Mouse (Mus musculus) central nervous system, embryonic 14 days (tissue): ENCODE measurements around the gene Olfr1084. TPM values are rescaled to one million over a fixed set of nuclear protein-coding genes. Genes with fewer than 3 reads are reported as not detected.

Source experiments
- polyA plus RNA-seq: library from polyadenylated mRNA; depleted of rRNA; stranded (reverse); fragments of >200 nt; gene quantifications from 2 replicates; pipeline ENCODE4 v1.2.3, GENCODE M21; 2012; rRNA removed

Gene Olfr1084
- polyA plus RNA-seq: not detected in 2 replicates

DNA sequence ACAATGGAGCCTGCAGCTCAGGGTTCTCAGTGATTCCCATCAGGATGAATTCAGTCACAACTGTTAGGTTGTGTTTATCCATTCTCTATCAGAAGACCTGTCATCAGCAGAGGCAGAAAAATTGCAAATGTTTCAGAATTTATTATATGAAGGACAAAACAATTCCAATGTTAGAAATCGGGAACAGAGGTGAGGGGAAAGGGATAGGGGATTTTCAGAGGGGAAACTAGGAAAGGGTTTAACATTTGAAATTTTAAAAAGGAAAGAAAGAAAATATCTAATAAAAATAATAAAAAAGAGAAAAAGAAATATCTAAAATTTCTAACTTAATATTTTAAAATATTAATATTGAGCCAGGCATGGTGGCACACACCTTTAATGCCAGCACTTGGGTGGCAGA lies at the start of gene Olfr1084:
TSS of gene Olfr1084 (minus strand) at position 101 of the 400 bp plus-strand sequence.

DNA sequence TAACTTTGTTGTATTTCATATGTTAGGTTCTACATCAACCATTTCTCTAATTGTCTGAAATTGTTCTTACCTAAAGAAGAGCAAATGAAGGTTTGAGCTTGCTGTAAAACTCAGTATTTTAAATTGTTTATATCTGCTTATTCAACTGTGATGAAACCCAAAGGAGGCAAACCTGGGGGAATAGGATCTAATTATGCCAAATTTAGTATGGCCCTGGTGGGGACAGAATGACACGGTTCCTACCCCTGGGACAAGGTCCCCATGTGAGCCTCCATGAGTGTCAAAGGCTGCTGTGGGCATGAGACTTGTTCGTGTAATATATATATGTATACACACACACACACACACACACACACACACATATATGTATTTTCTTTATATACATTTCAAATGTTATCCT lies 40.5 kb upstream of the Olfr1084 start, which contains the start of gene Olfr1086:
TSS of gene Olfr1086 (minus strand) at position 101 of the 400 bp plus-strand sequence.

DNA sequence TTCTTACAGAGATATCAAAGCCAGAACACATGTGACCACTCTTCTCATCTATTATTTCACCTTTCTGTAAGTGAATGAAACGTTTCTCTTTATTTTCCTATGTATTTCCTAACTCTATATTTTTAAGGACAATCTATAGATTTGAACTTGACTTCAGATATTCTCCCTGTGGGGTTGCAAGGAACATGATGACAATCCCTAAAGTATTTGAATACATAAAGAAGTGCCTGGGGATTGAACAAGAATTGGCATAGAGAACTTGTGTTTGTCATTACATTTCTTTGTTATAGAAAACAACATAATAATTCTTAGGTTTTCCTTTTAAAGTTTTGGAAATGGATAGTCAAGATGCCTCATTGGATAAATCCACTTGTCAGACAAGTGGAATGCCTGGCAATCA lies 22.4 kb upstream of the Olfr1084 start, which contains the start of gene Olfr1085:
TSS of gene Olfr1085 (minus strand) at position 101 of the 400 bp plus-strand sequence.

DNA sequence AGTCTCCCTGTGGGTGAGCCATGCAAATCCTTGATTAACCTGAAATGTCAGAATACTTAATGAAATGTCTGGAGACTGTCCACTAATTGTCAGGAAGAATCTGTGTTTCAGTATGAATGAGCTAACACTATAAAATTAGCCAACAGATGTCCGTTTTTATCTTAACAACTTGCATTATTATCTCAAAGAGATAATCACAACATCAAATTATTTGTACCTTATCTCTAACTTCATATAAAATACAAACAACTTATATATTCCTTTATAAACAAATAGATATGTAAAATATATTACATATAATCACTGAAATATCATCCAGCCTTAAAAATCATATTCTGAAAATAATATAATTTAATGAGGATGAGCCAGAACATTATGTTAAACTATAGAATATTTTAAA lies 40.7 kb downstream of the Olfr1084 start, which contains the start of gene Olfr1082:
TSS of gene Olfr1082 (minus strand) at position 101 of the 400 bp plus-strand sequence.

Other genes with a start within 250 kb of the Olfr1084 start
- not detected in 2 replicates for gene Olfr1061, start 225.7 kb downstream of the Olfr1084 start, polyA plus RNA-seq
- gene Olfr1062, start 213.0 kb downstream of the Olfr1084 start, polyA plus RNA-seq: not detected in 2 replicates
- gene Olfr1065, start 189.1 kb downstream of the Olfr1084 start, polyA plus RNA-seq: not detected in 2 replicates
- not detected in 2 replicates for gene Olfr1066, start 183.5 kb downstream of the Olfr1084 start, polyA plus RNA-seq
- gene Olfr228, start 152.3 kb downstream of the Olfr1084 start, polyA plus RNA-seq: not detected in 2 replicates
- gene Olfr1076, start 131.3 kb downstream of the Olfr1084 start, polyA plus RNA-seq: not detected in 2 replicates
- not detected in 2 replicates for gene Olfr1079, start 97.2 kb downstream of the Olfr1084 start, polyA plus RNA-seq
- not detected in 2 replicates for gene Olfr1080, start 81.5 kb downstream of the Olfr1084 start, polyA plus RNA-seq
- not detected in 2 replicates for gene Olfr1082, start 40.8 kb downstream of the Olfr1084 start, polyA plus RNA-seq
- not detected in 2 replicates for gene Olfr1085, start 22.3 kb upstream of the Olfr1084 start, polyA plus RNA-seq
- gene Olfr1086, start 40.4 kb upstream of the Olfr1084 start, polyA plus RNA-seq: not detected in 2 replicates
- not detected in 2 replicates for gene Olfr1087, start 58.7 kb upstream of the Olfr1084 start, polyA plus RNA-seq
- gene Olfr1089, start 94.0 kb upstream of the Olfr1084 start, polyA plus RNA-seq: not detected in 2 replicates
- gene Olfr1090, start 119.3 kb upstream of the Olfr1084 start, polyA plus RNA-seq: not detected in 2 replicates
- gene Olfr1093, start 142.8 kb upstream of the Olfr1084 start, polyA plus RNA-seq: not detected in 2 replicates
- gene Olfr141, start 170.3 kb upstream of the Olfr1084 start, polyA plus RNA-seq: not detected in 2 replicates
- gene Olfr1094, start 184.9 kb upstream of the Olfr1084 start, polyA plus RNA-seq: not detected in 2 replicates
- gene Olfr1095, start 212.0 kb upstream of the Olfr1084 start, polyA plus RNA-seq: not detected in 2 replicates
- gene Gm13723, start 235.1 kb upstream of the Olfr1084 start, polyA plus RNA-seq: not detected in 2 replicates